23 mouse cellular contexts compared by ENCODE assay signal in the genomic region with DNA sequence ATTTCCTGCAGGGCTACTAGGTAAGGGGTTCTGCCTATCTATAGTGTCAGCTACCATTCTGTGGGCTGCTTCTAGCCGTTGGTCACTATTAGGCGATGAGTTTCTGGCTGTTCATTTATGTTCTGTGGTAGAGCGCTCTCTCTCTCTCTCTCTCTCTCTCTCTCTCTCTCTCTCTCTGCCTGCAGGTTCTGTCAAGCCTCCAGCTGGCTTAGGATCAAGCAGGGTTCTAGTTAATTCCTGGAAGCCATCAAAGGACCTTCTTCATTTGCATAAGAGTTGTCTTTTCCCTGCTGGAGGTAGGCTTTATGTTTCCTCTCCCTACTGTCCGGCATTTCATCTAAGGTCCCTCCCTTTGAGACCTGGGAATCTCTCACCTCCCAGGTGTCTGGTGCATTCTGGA.
DNase-seq lines count a peak whose midpoint lies in the region; ATAC-seq and TF ChIP-seq lines count a peak whose summit lies in the region.
"Had no signal": no experiment of that assay in that cellular context is flagged by ENCODE, and none has a peak within 500 bp of the region (broad histone marks: within the 10 kb centered on the region; RNA-seq: fewer than 3 reads in every experiment).

No protein-coding gene starts in this region.

- no peak overlapping the region for H3K4me2 ChIP-seq in hindbrain, postnatal 0 days (ENCODE audit: low read depth, low read length)
- no peak overlapping the region for H3K4me2 ChIP-seq in hindbrain, embryonic 11.5 days (replicated peaks; ENCODE audit: low read depth, low read length)
- H3K4me2 ChIP-seq in midbrain, postnatal 0 days (ENCODE audit: low read depth, low read length, poor library complexity, severe bottlenecking), result no peak overlapping the region
- H3K4me2 ChIP-seq: embryonic facial prominence, embryonic 12.5 days; heart, embryonic 11.5 days; heart, embryonic 15.5 days; intestine, embryonic 15.5 days had no signal

- no peak for TF ChIP-seq CTCF in hindbrain, postnatal 0 days (IDR thresholded peaks at IDR 0.05; ENCODE audit: low read depth)
- TF ChIP-seq CTCF in midbrain, postnatal 0 days (IDR thresholded peaks at IDR 0.05), result no peak
- no peak for TF ChIP-seq CTCF in brain, embryonic 14.5 days (IDR thresholded peaks at IDR 0.05; ENCODE audit: borderline replicate concordance, extremely low read depth, insufficient read depth, insufficient read length)

- no peak overlapping the region for H3K27ac ChIP-seq in hindbrain, postnatal 0 days
- H3K27ac ChIP-seq in hindbrain, embryonic 11.5 days (ENCODE audit: low read depth, low read length), result no peak overlapping the region
- no peak overlapping the region for H3K27ac ChIP-seq in midbrain, postnatal 0 days (ENCODE audit: low read depth, low read length)
- no peak overlapping the region for H3K27ac ChIP-seq in midbrain, embryonic 10.5 days (replicated peaks)
- H3K27ac ChIP-seq: embryonic facial prominence, embryonic 12.5 days; heart, adult 2 months; heart, embryonic 15.5 days; hindbrain, embryonic 10.5 days; intestine, embryonic 15.5 days had no signal

- DNase-seq in cerebellum, postnatal 10 days, result peak; percentile 58 to 73
- peak; percentile 52 for DNase-seq in hindbrain, postnatal 0 days (ENCODE audit: low spot score)
- no peak for DNase-seq in hindbrain, embryonic 11.5 days (ENCODE audit: low spot score)
- peak; percentile 38 for DNase-seq in midbrain, postnatal 0 days (ENCODE audit: low spot score)
- no peak for DNase-seq in midbrain, embryonic 10.5 days (ENCODE audit: low spot score)
- DNase-seq in brain, embryonic 14.5 days (ENCODE audit: low read depth), result peak; percentile 71
- DNase-seq: adrenal gland, adult 8-10 months; B cell, adult 2 months; cerebellum, adult 18-20 months; cerebellum, adult 9-11 months; forebrain, postnatal 0 days; gastrocnemius, postnatal 14 days; heart, adult 2 months; heart, postnatal 14 days had no signal

- WGBS in hindbrain, postnatal 0 days, result 20% methylated on average over 4 of the region's 4 CpGs
- WGBS in hindbrain, embryonic 11.5 days, result 43% methylated on average over 4 of the region's 4 CpGs
- WGBS in midbrain, postnatal 0 days, result 23% methylated on average over 4 of the region's 4 CpGs
- WGBS in midbrain, embryonic 10.5 days, result 24% methylated on average over 4 of the region's 4 CpGs

- H3K36me3 ChIP-seq in hindbrain, postnatal 0 days (ENCODE audit: insufficient read depth, low read length), result no peaks in the 10 kb centered on the region
- no peaks in the 10 kb centered on the region for H3K36me3 ChIP-seq in hindbrain, embryonic 11.5 days (ENCODE audit: control insufficient read depth, insufficient read depth, low read length)
- no peaks in the 10 kb centered on the region for H3K36me3 ChIP-seq in midbrain, postnatal 0 days (ENCODE audit: insufficient read depth, low read length)
- no peaks in the 10 kb centered on the region for H3K36me3 ChIP-seq in midbrain, embryonic 10.5 days
- H3K36me3 ChIP-seq: embryonic facial prominence, embryonic 12.5 days; heart, embryonic 15.5 days; hindbrain, embryonic 10.5 days; intestine, embryonic 15.5 days had no signal

- H3K4me1 ChIP-seq in hindbrain, postnatal 0 days (ENCODE audit: insufficient read depth, low read length), result 0 out of 2 replicates have a peak, but pooled peaks cover 4% of the 10 kb centered on the region
- H3K4me1 ChIP-seq in hindbrain, embryonic 11.5 days (replicated peaks; ENCODE audit: control insufficient read depth, insufficient read depth, low read length), result no peaks in the 10 kb centered on the region
- H3K4me1 ChIP-seq in midbrain, postnatal 0 days (ENCODE audit: insufficient read depth, low read length), result no peaks in the 10 kb centered on the region
- H3K4me1 ChIP-seq in midbrain, embryonic 10.5 days, result peaks cover 3% of the 10 kb centered on the region; the same call in 1 of the 2 replicates
- H3K4me1 ChIP-seq: embryonic facial prominence, embryonic 12.5 days; heart, embryonic 15.5 days; intestine, embryonic 15.5 days had no signal

- no peak for ATAC-seq in cerebellum, adult (ENCODE audit: insufficient number of reproducible peaks, low FRiP score, low TSS enrichment)
- ATAC-seq in hindbrain, postnatal 0 days, result no peak
- no peak for ATAC-seq in hindbrain, embryonic 11.5 days (ENCODE audit: low FRiP score)
- no peak for ATAC-seq in midbrain, postnatal 0 days (ENCODE audit: low FRiP score)
- no peak for ATAC-seq in megakaryocyte-erythroid progenitor cell, adult 5-6 weeks (replicated peaks; ENCODE audit: low FRiP score, low TSS enrichment, poor library complexity, severe bottlenecking)
- ATAC-seq: CD4-positive, CD25-positive, alpha-beta regulatory T cell, adult 4 months; forebrain, postnatal 0 days; intestine, embryonic 15.5 days; Patski had no signal

- no peak overlapping the region for H3K9ac ChIP-seq in hindbrain, postnatal 0 days (replicated peaks; ENCODE audit: low read length)
- no peak overlapping the region for H3K9ac ChIP-seq in hindbrain, embryonic 11.5 days (ENCODE audit: low read depth, low read length)
- no peak overlapping the region for H3K9ac ChIP-seq in midbrain, postnatal 0 days (replicated peaks; ENCODE audit: low read length, poor library complexity, severe bottlenecking)
- H3K9ac ChIP-seq: embryonic facial prominence, embryonic 12.5 days; forebrain, postnatal 0 days; heart, embryonic 15.5 days; intestine, embryonic 15.5 days had no signal

- no peak for TF ChIP-seq POLR2A in brain, embryonic 14.5 days (IDR thresholded peaks at IDR 0.05; ENCODE audit: borderline replicate concordance, extremely low read depth, insufficient read depth, insufficient read length, poor library complexity, severe bottlenecking)

- no peak overlapping the region for H3K4me3 ChIP-seq in hindbrain, postnatal 0 days (ENCODE audit: low read length)
- H3K4me3 ChIP-seq in hindbrain, embryonic 11.5 days (ENCODE audit: low read depth, low read length), result no peak overlapping the region
- no peak overlapping the region for H3K4me3 ChIP-seq in midbrain, postnatal 0 days (ENCODE audit: low read depth, low read length)
- H3K4me3 ChIP-seq in midbrain, embryonic 10.5 days, result no peak overlapping the region
- H3K4me3 ChIP-seq: embryonic facial prominence, embryonic 12.5 days; heart, adult 2 months; heart, embryonic 15.5 days; hindbrain, embryonic 10.5 days; intestine, embryonic 15.5 days had no signal

- no peaks in the 10 kb centered on the region for H3K9me3 ChIP-seq in hindbrain, postnatal 0 days (ENCODE audit: low read length)
- H3K9me3 ChIP-seq in hindbrain, embryonic 11.5 days (ENCODE audit: control insufficient read depth, low read length), result no peaks in the 10 kb centered on the region
- H3K9me3 ChIP-seq in midbrain, postnatal 0 days (ENCODE audit: low read length), result no peaks in the 10 kb centered on the region
- no peaks in the 10 kb centered on the region for H3K9me3 ChIP-seq in midbrain, embryonic 10.5 days (replicated peaks)
- H3K9me3 ChIP-seq: embryonic facial prominence, embryonic 12.5 days; heart, embryonic 15.5 days; hindbrain, embryonic 10.5 days; intestine, embryonic 15.5 days had no signal

- no peaks in the 10 kb centered on the region for H3K27me3 ChIP-seq in hindbrain, postnatal 0 days (ENCODE audit: insufficient read depth, low read length)
- H3K27me3 ChIP-seq in hindbrain, embryonic 11.5 days (ENCODE audit: control insufficient read depth, insufficient read depth, low read length), result no peaks in the 10 kb centered on the region
- H3K27me3 ChIP-seq in midbrain, postnatal 0 days (ENCODE audit: insufficient read depth, low read length), result no peaks in the 10 kb centered on the region
- no peaks in the 10 kb centered on the region for H3K27me3 ChIP-seq in midbrain, embryonic 10.5 days (ENCODE audit: low read depth, poor library complexity, severe bottlenecking)
- H3K27me3 ChIP-seq: embryonic facial prominence, embryonic 12.5 days; heart, embryonic 15.5 days; intestine, embryonic 15.5 days had no signal

Comparison
In these comparisons a context has a peak if more than half of its experiments do, and no peak if none do; other contexts are left out.
1. DNase-seq: peak in cerebellum, postnatal 10 days (2 of 2), hindbrain, postnatal 0 days (single experiment), midbrain, postnatal 0 days (single experiment) and brain, embryonic 14.5 days (single experiment); none in hindbrain, embryonic 11.5 days (single experiment) and midbrain, embryonic 10.5 days (single experiment).